Mouse (Mus musculus) splenic B cell, adult 2 months (primary cell): ENCODE results near the gene Stmnd1.
A peak's percentile ranks its signal among the peaks of the same experiment; 100 is the strongest.
"Not testable (repeated sequence)": the region's sequence is repeated elsewhere in the genome, so short reads cannot be mapped to it uniquely, and the experiment has no call there.

ENCODE experiments used
- DNase-seq: peaks from one replicate; pipeline ENCODE4 v3.0.0-alpha.2; 2011; ENCODE audit warnings: low read depth, low spot score
- H3K27me3 ChIP-seq: 2 replicates; pipeline ENCODE4 v1.6.1; 2012; ENCODE audit warnings: mild to moderate bottlenecking, low read length, moderate library complexity, mixed read lengths; ENCODE audit not compliant: control insufficient read depth, poor library complexity, insufficient read depth, severe bottlenecking
- H3K36me3 ChIP-seq: 2 replicates; pipeline ENCODE4 v1.6.1; 2012; ENCODE audit warnings: mild to moderate bottlenecking, low read length, moderate library complexity, mixed read lengths; ENCODE audit not compliant: control insufficient read depth, poor library complexity, insufficient read depth, severe bottlenecking

Stmnd1 gene

DNA sequence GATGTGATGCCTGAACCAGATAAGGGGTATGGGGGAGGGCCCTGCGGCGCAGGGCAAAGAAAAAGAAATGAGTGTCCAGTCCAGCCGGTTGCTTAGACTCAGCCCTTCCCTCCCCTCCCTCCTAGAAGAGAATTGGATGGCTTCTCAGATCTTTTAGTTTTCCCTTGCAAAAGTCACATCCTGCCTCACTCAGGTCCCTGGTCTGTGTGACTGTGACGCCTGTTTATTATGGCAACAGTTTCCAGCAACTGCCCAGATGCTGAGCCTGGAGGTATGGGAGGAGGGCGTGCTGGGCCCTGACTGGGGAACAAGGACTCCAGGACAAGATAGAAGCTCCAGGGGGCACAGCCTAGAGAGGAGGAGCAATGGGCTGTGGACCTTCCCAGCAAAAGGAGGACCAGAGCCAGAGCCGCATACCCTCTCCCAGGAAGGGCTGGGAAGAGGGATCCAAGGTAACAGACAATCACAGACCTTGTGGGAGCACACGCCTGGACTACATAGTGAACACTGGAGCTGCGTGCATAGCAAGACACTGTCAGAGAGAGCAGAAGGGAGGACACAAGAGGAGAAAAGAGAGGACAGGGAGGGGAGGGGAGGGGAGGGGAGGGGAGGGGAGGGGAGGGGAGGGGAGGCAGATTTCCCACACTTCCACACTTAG, at the start of gene Stmnd1:
TSS of gene Stmnd1 (plus strand) at position 269 of the 658 bp plus-strand sequence.
- Histone ChIP-seq H3K27me3 (no peaks in the 10 kb centered on the region), H3K36me3 (no peaks in the 10 kb centered on the region)
- no peak for DNase-seq

DNA sequence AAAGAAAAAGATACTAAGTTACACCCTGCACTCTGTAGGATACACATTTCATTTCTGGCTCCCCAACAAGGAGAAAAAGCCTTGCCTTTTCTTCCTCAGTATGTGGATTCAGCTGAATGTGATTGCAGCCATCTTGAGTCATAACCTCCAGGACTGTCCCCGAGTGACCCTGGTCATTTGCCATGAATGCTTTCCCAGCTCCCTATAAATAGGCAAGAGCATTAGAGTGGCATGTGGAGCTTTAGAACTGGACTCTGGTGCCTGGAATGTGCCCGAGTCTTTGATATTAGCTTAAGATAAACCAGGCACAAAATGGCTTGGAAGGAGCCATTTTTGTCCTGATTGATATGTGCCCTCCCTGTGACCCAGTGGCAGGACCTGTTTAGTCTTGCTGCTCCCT, 46.6 kb upstream of the Stmnd1 start:
- Histone ChIP-seq H3K36me3 (no peaks in the 10 kb centered on the region), H3K27me3 (no peaks in the 10 kb centered on the region)
- no peak for DNase-seq

DNA sequence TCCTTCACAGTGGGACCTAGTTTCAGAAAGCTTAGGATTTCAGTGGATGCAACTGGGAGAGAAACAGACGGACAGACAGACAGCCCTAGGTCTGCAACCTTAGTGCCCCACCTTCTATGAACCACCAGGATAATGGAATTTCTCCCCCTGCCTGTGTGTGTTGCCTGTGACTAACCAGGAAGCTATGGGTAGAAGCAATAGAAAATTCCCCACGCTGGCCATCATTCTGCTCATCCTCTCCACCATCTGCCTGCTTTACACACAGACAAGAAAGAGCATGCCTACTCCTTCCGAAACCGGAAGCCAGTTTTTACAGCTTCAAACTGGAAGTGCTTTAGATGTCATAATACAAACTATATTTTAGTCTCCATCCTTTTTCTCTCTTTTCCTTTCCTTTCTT, 46.0 kb upstream of the Stmnd1 start:
- no peak for DNase-seq
- Histone ChIP-seq H3K27me3 (no peaks in the 10 kb centered on the region), H3K36me3 (no peaks in the 10 kb centered on the region)

DNA sequence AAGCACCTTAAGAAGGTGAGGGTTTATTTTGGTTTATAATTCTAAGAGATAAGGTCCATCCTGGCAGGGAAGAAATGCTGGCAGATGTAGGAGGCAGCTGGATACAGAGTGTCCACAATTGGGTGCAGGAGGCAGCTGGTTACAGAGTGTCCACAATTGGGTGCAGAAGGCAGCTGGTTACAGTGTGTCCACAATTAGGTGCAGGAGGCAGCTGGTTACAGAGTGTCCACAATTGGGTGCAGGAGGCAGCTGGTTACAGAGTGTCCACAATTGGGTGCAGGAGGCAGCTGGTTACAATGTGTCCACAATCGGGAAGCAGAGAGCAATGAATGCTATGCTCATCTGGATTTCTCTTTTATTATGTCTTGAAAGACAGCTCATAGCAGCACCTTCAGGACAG, 44.8 kb upstream of the Stmnd1 start:
- H3K27me3 ChIP-seq, H3K36me3 ChIP-seq, DNase-seq: not testable (repeated sequence)

DNA sequence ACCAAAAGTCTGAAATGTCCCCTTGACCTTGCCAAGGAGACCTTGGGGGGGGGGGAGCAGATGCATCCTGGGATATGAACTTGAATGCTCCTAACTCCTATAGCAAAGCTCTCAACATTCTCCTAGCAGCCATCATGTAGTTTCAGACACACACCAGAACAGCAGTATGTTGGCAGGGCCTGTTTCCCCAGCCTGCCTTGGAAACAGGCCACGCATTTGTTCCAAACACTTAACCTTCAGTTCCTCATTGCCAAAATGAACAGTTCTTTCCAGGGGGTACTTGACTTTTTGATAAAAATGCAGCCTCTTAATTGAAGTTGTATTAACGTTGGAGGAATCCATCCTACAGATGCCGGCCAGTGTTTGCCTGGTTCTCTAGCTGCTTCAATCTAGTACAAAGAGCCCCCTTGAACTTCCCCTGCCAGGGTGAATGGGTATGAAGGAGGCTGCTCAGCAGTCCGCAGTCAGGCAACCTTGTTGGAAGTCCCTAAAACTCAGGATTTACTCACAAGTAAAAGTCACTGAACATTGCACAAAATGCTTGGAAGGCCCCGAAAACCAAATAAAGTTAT, 41.9 kb upstream of the Stmnd1 start:
- DNase-seq: no peak
- no peaks in the 10 kb centered on the region for H3K36me3 ChIP-seq
- H3K27me3 ChIP-seq: no peaks in the 10 kb centered on the region

DNA sequence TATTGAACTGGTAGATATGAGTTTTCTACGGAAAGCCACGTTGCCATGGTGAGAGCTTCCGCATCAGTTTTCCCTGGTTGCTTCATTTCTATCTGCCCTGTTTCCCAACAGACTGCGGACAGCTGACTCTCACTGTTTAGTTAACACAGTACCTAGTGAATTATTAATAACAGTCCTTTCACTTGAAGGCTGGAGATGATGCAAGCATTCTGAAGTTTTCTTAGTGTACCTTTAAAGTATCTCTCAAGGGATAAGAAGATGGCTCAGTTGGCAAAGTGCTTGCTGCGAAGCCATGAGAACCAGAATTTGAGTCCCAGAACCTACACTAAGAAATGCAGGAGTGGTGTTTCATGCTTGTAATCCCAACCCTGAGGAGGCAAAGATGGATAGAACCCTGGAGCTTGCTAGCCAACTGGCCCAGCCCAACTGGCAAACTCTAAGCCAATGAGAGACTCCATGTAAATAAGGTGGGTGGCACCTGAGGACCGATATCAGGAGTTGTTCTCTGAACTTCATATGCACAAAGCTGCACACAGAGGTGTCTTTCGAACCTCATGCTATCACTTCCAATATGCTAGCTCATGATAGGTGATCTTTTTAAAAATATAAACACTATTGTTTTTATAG, 35.7 kb upstream of the Stmnd1 start:
- H3K27me3 ChIP-seq: no peaks in the 10 kb centered on the region
- DNase-seq: no peak
- H3K36me3 ChIP-seq: no peaks in the 10 kb centered on the region

DNA sequence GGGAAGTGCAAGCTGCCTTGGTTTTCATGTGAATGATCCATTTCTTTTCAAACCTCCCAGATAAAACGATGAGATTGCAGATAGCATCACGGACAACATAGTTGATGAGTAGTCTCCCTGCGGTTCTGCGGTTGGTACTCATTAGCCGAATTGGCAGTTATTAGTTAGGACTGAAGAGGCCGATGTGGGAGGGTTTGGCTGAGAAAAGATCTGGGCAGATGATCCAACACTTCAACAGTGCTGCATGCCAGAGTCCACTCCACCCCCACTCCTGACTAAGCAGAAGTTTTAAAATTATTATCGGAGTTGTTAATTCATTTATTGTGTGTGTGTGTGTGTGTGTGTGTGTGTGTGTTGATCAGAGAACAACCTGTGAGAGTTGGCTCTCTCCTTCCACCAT, 34.7 kb upstream of the Stmnd1 start:
- Histone ChIP-seq H3K36me3 (no peaks in the 10 kb centered on the region), H3K27me3 (no peaks in the 10 kb centered on the region)
- no peak for DNase-seq

DNA sequence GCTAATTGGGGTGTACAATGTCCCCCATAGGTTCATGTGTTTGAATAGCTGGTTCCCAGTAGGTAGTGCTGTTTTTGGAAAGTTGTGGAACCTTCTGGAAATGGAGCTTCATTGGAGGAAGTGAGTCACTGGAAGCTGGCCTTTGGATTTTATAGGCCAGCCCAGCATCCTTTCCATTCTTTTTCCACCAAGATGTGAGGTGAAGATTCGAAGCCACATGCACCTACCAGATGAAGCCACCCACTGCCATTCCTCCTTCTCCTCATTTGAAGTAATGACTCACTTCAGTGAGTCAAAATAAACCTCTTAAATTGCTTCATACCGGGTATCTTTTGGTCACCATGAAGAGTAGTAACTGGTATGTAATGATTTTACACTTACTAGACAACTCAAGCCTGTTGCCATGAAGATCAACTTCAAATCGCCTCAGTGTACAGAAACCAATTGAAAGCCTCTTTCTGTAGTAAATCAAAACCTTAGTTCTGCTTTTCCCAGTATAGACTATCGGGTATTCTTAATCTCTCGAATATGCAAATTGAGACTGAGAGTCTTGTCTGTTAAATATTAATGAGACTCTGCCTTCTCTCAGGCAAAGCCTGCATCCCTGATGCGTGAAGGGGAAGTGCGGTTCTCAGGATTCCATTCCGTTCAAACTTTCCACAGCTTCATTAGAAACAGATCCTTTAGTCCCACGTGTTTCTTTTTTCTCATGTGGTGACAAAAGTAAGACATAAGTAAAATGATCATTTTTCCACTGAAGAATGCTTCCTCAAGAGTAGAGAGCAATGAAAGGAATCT, 31.9 kb upstream of the Stmnd1 start:
- Histone ChIP-seq H3K36me3 (no peaks in the 10 kb centered on the region), H3K27me3 (no peaks in the 10 kb centered on the region)
- no peak for DNase-seq

DNA sequence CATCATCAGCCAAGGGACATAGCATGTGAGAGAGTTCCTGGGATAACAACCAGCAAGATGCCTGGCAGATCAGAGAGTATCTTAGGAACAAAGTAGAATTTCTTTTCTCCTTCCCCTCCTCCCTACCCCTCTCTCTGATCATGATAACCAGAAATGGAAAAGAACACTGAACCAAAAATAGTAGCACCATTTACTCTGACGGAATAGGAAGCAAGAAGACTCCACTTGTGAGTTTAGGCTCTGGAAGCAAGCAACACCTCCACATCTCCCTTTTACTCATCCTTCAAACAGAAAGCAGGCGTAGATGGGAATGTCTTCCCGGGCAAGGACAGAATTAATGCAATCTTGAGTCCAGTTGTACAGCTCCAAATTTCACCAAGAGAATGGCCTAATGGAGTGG, 19.8 kb upstream of the Stmnd1 start:
- H3K27me3 ChIP-seq: no peaks in the 10 kb centered on the region
- DNase-seq: no peak
- no peaks in the 10 kb centered on the region for H3K36me3 ChIP-seq

DNA sequence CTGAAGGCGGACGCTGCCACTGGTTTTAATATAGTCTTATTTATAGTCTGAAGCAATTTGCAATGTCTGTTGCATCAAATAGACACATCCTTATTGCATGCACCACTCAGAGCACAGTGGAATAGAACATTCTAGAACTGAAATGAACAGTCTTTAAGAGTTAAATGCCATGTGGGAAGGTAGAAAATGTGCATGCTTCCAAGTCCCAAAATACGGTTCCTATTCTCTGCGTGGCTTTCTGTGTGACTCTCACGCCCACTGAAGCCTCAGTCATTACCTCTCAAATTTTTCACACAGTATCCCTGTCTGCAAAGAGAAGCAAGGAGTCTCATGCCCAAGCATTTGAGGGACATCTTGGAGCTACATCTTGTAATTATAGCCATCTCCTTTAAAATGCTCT, 19.4 kb upstream of the Stmnd1 start:
- Histone ChIP-seq H3K36me3 (no peaks in the 10 kb centered on the region), H3K27me3 (no peaks in the 10 kb centered on the region)
- no peak for DNase-seq

DNA sequence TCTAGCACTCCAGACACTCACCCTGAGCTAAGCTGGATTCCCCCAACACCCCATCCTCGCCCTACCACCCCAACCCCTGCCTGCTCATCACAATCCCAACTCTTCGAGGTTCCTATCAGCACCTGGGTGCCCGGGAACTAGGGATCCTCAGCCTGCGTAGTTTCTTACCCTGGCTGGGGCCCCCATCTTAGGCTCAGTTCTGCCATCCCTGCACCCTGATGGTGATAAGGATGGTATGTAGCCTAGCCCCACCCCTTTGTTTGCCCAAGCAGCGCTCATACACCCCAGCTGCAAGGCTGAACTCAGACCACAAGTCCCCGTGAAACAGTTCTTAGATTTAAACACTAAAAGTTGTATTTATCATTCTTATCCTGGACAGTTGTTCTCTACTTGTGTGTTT, 17.9 kb upstream of the Stmnd1 start:
- DNase-seq: no peak
- H3K27me3 ChIP-seq: no peaks in the 10 kb centered on the region
- H3K36me3 ChIP-seq: no peaks in the 10 kb centered on the region

DNA sequence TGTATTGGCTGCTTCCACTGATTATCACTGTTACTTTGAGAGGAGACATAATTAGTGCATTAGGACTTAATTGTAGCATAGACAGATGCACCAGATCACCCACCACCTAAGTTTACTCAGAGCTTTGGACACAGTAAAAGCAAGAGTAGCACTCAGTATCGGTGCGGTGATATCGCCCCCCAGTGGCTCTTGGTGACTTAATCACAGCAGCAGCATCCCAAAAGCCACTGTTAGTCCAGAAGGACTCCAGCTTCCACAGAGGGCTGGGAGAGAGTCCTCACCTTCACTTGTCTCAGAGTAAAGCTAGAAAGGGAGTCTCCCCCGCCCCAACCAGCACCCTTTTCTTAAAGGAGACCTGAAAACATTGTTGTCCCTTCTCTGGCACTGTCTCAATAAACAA, 15.7 kb upstream of the Stmnd1 start:
- Histone ChIP-seq H3K27me3 (no peaks in the 10 kb centered on the region), H3K36me3 (no peaks in the 10 kb centered on the region)
- DNase-seq: peak; percentile 46

DNA sequence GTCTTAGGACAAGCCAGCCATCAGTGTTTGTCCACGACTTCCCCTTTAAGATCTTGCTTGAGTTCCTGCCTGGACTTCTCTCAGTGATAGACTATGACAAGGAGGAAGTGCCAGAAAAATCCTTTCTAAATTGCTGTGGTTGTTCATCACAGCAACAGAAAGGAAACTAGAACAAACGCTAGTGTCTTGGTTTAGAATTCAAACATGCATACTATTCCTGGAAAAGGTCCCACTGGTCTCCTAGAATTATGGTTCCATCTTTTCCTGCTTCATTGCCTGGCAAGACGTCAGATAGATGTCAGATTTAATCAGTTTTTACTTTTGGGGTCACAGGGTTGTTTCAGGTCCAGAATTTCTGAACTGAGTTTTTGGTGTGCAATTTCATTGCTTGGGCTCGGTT, 14.0 kb upstream of the Stmnd1 start:
- no peaks in the 10 kb centered on the region for H3K27me3 ChIP-seq
- H3K36me3 ChIP-seq: no peaks in the 10 kb centered on the region
- DNase-seq: no peak

DNA sequence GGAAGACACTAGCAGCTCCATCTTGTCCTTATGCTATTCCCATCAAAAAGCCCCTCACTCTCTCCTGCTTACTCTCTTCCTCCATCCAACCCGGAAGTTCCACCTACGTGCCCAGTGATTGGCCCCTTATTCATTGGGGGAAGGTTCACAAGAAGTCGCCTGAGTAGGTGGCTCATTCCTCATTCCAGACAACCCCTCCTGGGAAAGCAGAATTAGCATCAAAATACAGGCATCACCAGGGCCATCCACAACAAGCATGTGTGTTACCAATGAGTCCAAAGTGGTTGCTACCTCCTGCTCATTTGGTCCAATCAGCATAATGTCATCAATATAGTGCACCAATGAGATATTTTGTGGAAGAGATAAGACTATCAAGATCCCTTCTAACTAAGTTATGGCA, 12.3 kb upstream of the Stmnd1 start:
- DNase-seq: no peak
- H3K27me3 ChIP-seq: no peaks in the 10 kb centered on the region
- H3K36me3 ChIP-seq: no peaks in the 10 kb centered on the region

DNA sequence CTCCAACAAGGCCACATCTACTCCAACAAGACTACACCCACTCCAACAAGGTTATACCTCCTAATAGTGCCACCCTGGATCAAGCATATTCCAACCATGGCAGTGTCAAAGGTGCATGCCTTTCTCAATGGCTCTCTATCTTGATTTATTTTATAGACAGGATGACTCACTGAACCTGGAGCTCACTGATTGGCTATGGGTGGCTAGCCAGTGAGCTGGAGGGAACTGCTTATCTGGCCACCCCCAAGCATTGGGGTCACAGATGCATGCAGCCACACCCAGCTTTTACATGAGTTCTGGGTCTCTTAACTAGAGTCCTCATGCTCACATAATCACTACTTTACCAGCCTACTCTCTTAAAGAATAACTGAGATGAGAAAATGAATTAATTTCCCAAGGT, 5.7 kb upstream of the Stmnd1 start:
- DNase-seq: no peak
- no peaks in the 10 kb centered on the region for H3K27me3 ChIP-seq

More for the DNA sequence above, 5.7 kb upstream of the Stmnd1 start:
- no peaks in the 10 kb centered on the region for H3K36me3 ChIP-seq
